Mouse (Mus musculus): ENCODE results near the gene Calhm4. TPM values are rescaled to one million over a fixed set of nuclear protein-coding genes. Genes with fewer than 3 reads are reported as not detected.
"Not testable (repeated sequence)": the region's sequence is repeated elsewhere in the genome, so short reads cannot be mapped to it uniquely, and the experiment has no call there.

Gene Calhm4
- total and polyA plus RNA-seq, 2 experiments from 2014 or later: not detected

DNA sequence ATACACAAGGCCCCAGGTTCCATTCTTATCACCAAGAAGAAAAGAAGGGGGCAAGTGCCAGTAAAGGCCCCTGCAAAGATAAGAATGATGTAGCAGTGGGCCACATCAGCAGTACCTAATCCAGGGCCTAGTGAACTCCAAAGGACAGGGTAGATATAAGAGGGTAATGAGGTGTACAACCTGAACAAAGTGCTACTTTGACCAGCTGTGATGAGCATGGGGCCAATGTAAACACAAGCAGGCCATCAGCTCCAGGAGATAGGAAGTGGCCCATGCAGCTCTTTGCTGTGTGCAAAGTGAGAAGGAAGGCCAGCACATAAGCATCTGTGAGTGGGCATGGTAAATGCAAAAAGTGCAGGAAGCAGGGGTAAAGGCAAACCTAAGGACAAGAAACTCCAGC, 45.7 kb downstream of the Calhm4 start:
- no peak for TF ChIP-seq CTCF (IDR thresholded peaks at IDR 0.05; ENCODE audit: low read depth)
- no peak overlapping the region for H3K9ac ChIP-seq
- no peak for ATAC-seq
- H3K27me3 ChIP-seq (ENCODE audit: insufficient read depth, low read length): no peaks in the 10 kb centered on the region
- H3K36me3 ChIP-seq (ENCODE audit: insufficient read depth): peaks cover 64% of the 10 kb centered on the region
- no peak overlapping the region for H3K4me2 ChIP-seq (ENCODE audit: low read depth)
- H3K4me1 ChIP-seq (ENCODE audit: insufficient read depth): no peaks in the 10 kb centered on the region
- no peaks in the 10 kb centered on the region for H3K9me3 ChIP-seq (ENCODE audit: low read length)
- H3K4me3 ChIP-seq (ENCODE audit: low read depth, low read length): no peak overlapping the region
- H3K27ac ChIP-seq (ENCODE audit: low read depth, low read length): no peak overlapping the region
- no peak for DNase-seq

DNA sequence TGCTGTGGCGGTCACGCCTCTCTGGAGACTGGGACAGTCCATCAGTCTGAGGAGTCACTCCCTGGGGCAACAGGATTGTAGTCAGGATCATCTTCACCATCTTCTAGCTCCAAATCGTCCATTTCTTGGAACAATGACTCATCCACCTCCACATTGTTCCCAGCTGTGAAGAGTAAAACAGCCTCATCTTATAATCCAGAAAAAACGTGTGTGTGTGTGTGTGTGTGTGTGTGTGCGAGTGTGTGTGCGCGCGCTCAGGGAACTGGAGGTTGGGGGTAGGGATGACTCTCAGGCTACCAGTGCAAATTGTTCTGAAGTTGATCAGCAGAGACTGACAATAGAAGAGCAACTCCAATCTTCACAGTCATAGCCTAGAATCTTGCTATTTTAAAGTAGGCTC, 47.4 kb downstream of the Calhm4 start:
- not testable (repeated sequence) for H3K4me2 ChIP-seq (ENCODE audit: low read depth); H3K4me1 ChIP-seq (ENCODE audit: insufficient read depth); DNase-seq; H3K27me3 ChIP-seq (ENCODE audit: insufficient read depth, low read length); H3K4me3 ChIP-seq (ENCODE audit: low read depth, low read length); ATAC-seq; H3K9ac ChIP-seq; H3K27ac ChIP-seq (ENCODE audit: low read depth, low read length); H3K9me3 ChIP-seq (ENCODE audit: low read length)
- peaks cover 76% of the 10 kb centered on the region for H3K36me3 ChIP-seq (ENCODE audit: insufficient read depth)
- WGBS: 92% methylated on average over 6 of the region's 8 CpGs

Other genes with a start within 250 kb of the Calhm4 start
- not detected in 2 replicates for gene Sult3a1, start 186.6 kb downstream of the Calhm4 start, total RNA-seq (2014; rRNA removed)
- gene Sult3a1, start 186.6 kb downstream of the Calhm4 start, polyA plus RNA-seq (2015; fragmentation: Nextera tagmentation; extraction: Ambion mirVana): not detected in 2 replicates
- 2.2 and 3.8 TPM in 2 replicates for gene Rsph4a, start 139.2 kb downstream of the Calhm4 start, total RNA-seq (2014; rRNA removed)
- 1.1 and 2.0 TPM in 2 replicates for gene Rsph4a, start 139.2 kb downstream of the Calhm4 start, polyA plus RNA-seq (2015; fragmentation: Nextera tagmentation; extraction: Ambion mirVana)
- gene Zup1, start 93.0 kb downstream of the Calhm4 start, total RNA-seq (2014; rRNA removed): 13.3 and 19.5 TPM in 2 replicates
- gene Zup1, start 93.0 kb downstream of the Calhm4 start, polyA plus RNA-seq (2015; fragmentation: Nextera tagmentation; extraction: Ambion mirVana): 7.4 and 11.6 TPM in 2 replicates
- 146 and 155 TPM in 2 replicates for gene Rwdd1, start 24.7 kb downstream of the Calhm4 start, total RNA-seq (2014; rRNA removed)
- gene Rwdd1, start 24.7 kb downstream of the Calhm4 start, polyA plus RNA-seq (2015; fragmentation: Nextera tagmentation; extraction: Ambion mirVana): 176 and 195 TPM in 2 replicates
- 0.76 TPM in 1 of 2 replicates, not detected in the other for gene Trappc3l, start 6.7 kb downstream of the Calhm4 start, total RNA-seq (2014; rRNA removed)
- 0.39 TPM in 1 of 2 replicates, not detected in the other for gene Trappc3l, start 6.7 kb downstream of the Calhm4 start, polyA plus RNA-seq (2015; fragmentation: Nextera tagmentation; extraction: Ambion mirVana)
- gene Calhm5, start 52.2 kb upstream of the Calhm4 start, total RNA-seq (2014; rRNA removed): 0.76 and 1.9 TPM in 2 replicates
- gene Calhm5, start 52.2 kb upstream of the Calhm4 start, polyA plus RNA-seq (2015; fragmentation: Nextera tagmentation; extraction: Ambion mirVana): 0.42 and 0.79 TPM in 2 replicates
- gene Calhm6, start 83.7 kb upstream of the Calhm4 start, total RNA-seq (2014; rRNA removed): 0.29 TPM in 1 of 2 replicates, not detected in the other
- gene Calhm6, start 83.7 kb upstream of the Calhm4 start, polyA plus RNA-seq (2015; fragmentation: Nextera tagmentation; extraction: Ambion mirVana): 0.69 and 0.84 TPM in 2 replicates
- gene Dse, start 163.4 kb upstream of the Calhm4 start, total RNA-seq (2014; rRNA removed): 14.1 and 19.5 TPM in 2 replicates
- gene Dse, start 163.4 kb upstream of the Calhm4 start, polyA plus RNA-seq (2015; fragmentation: Nextera tagmentation; extraction: Ambion mirVana): 4.8 and 5.6 TPM in 2 replicates
- gene Tspyl1, start 237.9 kb upstream of the Calhm4 start, total RNA-seq (2014; rRNA removed): 107 and 108 TPM in 2 replicates
- gene Tspyl1, start 237.9 kb upstream of the Calhm4 start, polyA plus RNA-seq (2015; fragmentation: Nextera tagmentation; extraction: Ambion mirVana): 128 and 138 TPM in 2 replicates